Mouse (Mus musculus) liver, adult 2 months (tissue): ENCODE measurements around the gene Fry.

Experiments used
- CTCF ChIP-seq: fragments of 200-500 bp; IDR thresholded peaks from 2 replicates; pipeline ENCODE4 v1.5.1; 2011; ENCODE audit warnings: low read depth, low read length, control low read depth
- POLR2A ChIP-seq: fragments of 200-500 bp; IDR thresholded peaks from 2 replicates; pipeline ENCODE4 v1.6.1; 2011; ENCODE audit warnings: low read length, control low read depth; ENCODE audit not compliant: insufficient read depth; ENCODE audit errors: extremely low read depth

DNA sequence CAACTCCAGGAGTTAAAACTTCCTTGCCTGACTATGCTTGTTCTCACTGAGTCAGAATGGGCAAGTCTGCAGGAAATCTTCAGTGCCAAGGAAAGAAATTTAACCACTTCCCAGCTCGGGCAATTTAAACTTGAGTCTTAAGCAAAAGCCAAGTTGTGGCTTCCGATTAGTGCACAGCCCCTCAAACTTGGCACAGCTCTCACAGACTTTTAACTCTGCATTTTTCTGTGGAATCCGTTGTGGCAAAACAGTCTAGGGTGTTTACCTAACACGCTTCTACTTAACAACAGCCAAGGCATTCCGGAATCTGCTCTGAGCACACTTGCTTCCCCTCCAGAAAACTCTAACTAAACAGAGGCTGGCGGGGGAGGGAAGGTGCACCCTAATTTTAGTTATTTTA, 346.8 kb downstream of the Fry start:
- no peak for TF ChIP-seq CTCF
- no peak for TF ChIP-seq POLR2A
